Mouse (Mus musculus): ENCODE data around the gene Bend5. TPM values are rescaled to one million over a fixed set of nuclear protein-coding genes. Genes with fewer than 3 reads are reported as not detected.

Bend5 gene
- total and polyA plus RNA-seq, 3 experiments = 15.6 to 21.8 (median 19.3) TPM

DNA sequence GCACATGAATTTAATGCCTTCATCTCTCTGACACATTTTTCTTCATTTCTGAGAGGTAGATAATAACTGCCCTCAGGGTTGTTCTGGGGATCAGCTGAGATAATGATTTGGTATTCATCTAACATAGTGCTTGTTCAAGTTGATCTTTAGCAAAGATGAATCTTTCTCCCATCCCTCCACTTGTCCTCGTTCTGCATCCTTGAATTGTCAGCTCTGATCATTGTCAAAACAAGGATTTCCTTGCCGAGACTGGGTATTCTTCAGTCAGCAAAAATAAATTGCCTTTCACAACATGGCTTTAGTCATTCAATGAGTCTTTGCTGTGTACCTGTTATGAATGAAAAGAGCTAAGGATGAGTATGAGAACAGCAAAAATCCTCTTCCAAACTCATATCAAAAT is 47.0 kb upstream of the Bend5 start:
- Histone ChIP-seq H3K4me1 (ENCODE audit: control insufficient read depth in 1 of 2, insufficient read depth in 2 of 2) (peaks cover 0 to 8% of the 10 kb centered on the region in 2 experiments; a peak in 3 of 4 replicates), H3K4me3 (replicated peaks in 1 of 3; ENCODE audit: low read depth in 2 of 3, low read length in 2 of 3, poor library complexity in 1 of 3) (no peak overlapping the region), H3K36me3 (replicated peaks in 1 of 2; ENCODE audit: control insufficient read depth in 1 of 2, insufficient read depth in 1 of 2, low read length in 1 of 2) (no peaks in the 10 kb centered on the region), H3K27me3 (replicated peaks) (no peaks in the 10 kb centered on the region), H3K4me2 (ENCODE audit: insufficient read depth, low read depth, poor library complexity, severe bottlenecking) (no peak overlapping the region), H3K9ac (ENCODE audit: insufficient read depth, low read depth) (no peak overlapping the region), H3K27ac (ENCODE audit: insufficient read depth, low read depth) (no peak overlapping the region), H3K9me3 (replicated peaks; ENCODE audit: low read length) (no peaks in the 10 kb centered on the region), H3K79me2 (replicated peaks; ENCODE audit: control insufficient read depth, extremely low read depth, insufficient read depth, poor library complexity, severe bottlenecking) (no peaks in the 10 kb centered on the region)
- dilution Hi-C loops (cut with MboI; ENCODE audit: extremely low pct_ligation_motif_present, extremely low pct_unique_long_range_greater_than_20kb, low sequenced_read_pairs) = no loop called here
- no peak for DNase-seq (ENCODE audit: extremely low read depth)
- in situ Hi-C loops (cut with MboI; ENCODE audit: low pct_ligation_motif_present, low pct_unique_long_range_greater_than_20kb, low sequenced_read_pairs) = no loop called here
- TF ChIP-seq ZNF384 (IDR thresholded peaks at IDR 0.05; ENCODE audit: low read depth, low read length) (no peak), ELF1 (IDR thresholded peaks at IDR 0.05; ENCODE audit: low read depth, low read length) (no peak), GABPA (IDR thresholded peaks at IDR 0.05; ENCODE audit: insufficient replicate concordance, low read depth, low read length) (no peak), CHD1 (IDR thresholded peaks at IDR 0.05; ENCODE audit: low read depth, low read length) (no peak), NELFE (IDR thresholded peaks at IDR 0.05; ENCODE audit: low read depth, low read length) (no peak), USF2 (conservative IDR thresholded peaks at IDR 0.05; ENCODE audit: low read depth, low read length) (no peak), ZMIZ1 (IDR thresholded peaks at IDR 0.05; ENCODE audit: low read depth, low read length) (no peak), ETS1 (conservative IDR thresholded peaks at IDR 0.05; ENCODE audit: low read depth, low read length) (no peak), POLR2AphosphoS2 (IDR thresholded peaks at IDR 0.05; ENCODE audit: low read depth, low read length) (no peak), E2F4 (IDR thresholded peaks at IDR 0.05; ENCODE audit: insufficient replicate concordance, low read depth, low read length) (no peak), MXI1 (IDR thresholded peaks at IDR 0.05; ENCODE audit: low read depth, low read length) (no peak), TCF12 (IDR thresholded peaks at IDR 0.05; ENCODE audit: low read depth, low read length) (no peak), CHD2 (IDR thresholded peaks at IDR 0.05; ENCODE audit: low read length) (no peak)

DNA sequence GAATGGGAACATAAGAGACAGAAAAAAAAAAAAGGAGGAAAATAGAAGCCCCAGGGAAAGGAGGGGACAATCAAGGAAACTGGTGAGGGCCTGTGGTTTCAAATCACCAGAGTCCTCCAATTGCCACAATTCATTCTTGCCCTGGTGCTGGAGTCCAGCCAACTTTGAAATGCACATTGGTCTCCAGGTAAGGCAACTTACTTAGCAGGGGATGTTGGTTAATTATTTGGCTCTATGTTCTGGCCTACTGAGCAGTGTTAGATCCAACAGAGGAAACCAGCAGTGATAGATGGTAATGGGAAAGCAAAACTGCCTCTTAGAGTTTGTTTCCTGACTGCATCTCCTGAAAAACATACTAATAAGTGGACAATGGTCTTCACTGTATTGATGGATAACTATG is 37.6 kb upstream of the Bend5 start:
- in situ Hi-C loops (cut with MboI; ENCODE audit: low pct_ligation_motif_present, low pct_unique_long_range_greater_than_20kb, low sequenced_read_pairs) = no loop called here
- dilution Hi-C loops (cut with MboI; ENCODE audit: extremely low pct_ligation_motif_present, extremely low pct_unique_long_range_greater_than_20kb, low sequenced_read_pairs) = no loop called here
- no peaks in the 10 kb centered on the region for H3K4me1 ChIP-seq (ENCODE audit: control insufficient read depth in 1 of 2, insufficient read depth in 2 of 2)
- no peaks in the 10 kb centered on the region for H3K27me3 ChIP-seq (replicated peaks)
- no peaks in the 10 kb centered on the region for H3K36me3 ChIP-seq (replicated peaks in 1 of 2; ENCODE audit: control insufficient read depth in 1 of 2, insufficient read depth in 1 of 2, low read length in 1 of 2)
- no peaks in the 10 kb centered on the region for H3K79me2 ChIP-seq (replicated peaks; ENCODE audit: control insufficient read depth, extremely low read depth, insufficient read depth, poor library complexity, severe bottlenecking)
- no peak overlapping the region for H3K9ac ChIP-seq (ENCODE audit: insufficient read depth, low read depth)
- no peak for DNase-seq (ENCODE audit: extremely low read depth)
- H3K9me3 ChIP-seq (replicated peaks; ENCODE audit: low read length) = no peaks in the 10 kb centered on the region
- no peak overlapping the region for H3K27ac ChIP-seq (ENCODE audit: insufficient read depth, low read depth)
- TF ChIP-seq EP300 (IDR thresholded peaks at IDR 0.05; ENCODE audit: low read length) = no peak
- H3K4me3 ChIP-seq (replicated peaks in 1 of 3; ENCODE audit: low read depth in 2 of 3, low read length in 2 of 3, poor library complexity in 1 of 3) = no peak overlapping the region
- H3K4me2 ChIP-seq (ENCODE audit: insufficient read depth, low read depth, poor library complexity, severe bottlenecking) = no peak overlapping the region

DNA sequence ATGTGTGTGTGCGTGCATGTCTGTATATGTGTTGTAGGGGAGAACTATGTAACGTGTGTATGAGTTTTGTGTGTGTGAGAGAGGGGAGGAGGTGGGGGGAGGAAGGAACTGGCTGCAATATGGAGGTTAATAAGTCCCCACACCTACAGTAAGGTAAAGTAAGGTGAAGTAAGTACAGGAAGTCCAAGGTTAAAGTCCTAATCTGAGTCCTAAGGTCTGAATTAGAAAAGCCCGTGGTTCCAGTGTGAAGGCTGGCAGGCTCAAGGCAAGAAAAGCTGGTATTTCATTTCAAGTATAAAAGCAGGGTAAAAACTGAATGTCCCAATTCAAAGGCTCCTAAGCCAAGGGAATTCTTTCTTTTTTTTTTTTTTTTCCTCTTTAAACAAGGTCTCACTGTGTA is 36.7 kb upstream of the Bend5 start:
- H3K36me3 ChIP-seq (replicated peaks in 1 of 2; ENCODE audit: control insufficient read depth in 1 of 2, insufficient read depth in 1 of 2, low read length in 1 of 2) = no peaks in the 10 kb centered on the region

More for the DNA sequence above, 36.7 kb upstream of the Bend5 start:
- Histone ChIP-seq H3K9me3 (replicated peaks; ENCODE audit: low read length) (no peaks in the 10 kb centered on the region), H3K79me2 (replicated peaks; ENCODE audit: control insufficient read depth, extremely low read depth, insufficient read depth, poor library complexity, severe bottlenecking) (no peaks in the 10 kb centered on the region), H3K4me1 (ENCODE audit: control insufficient read depth in 1 of 2, insufficient read depth in 2 of 2) (no peaks in the 10 kb centered on the region), H3K9ac (ENCODE audit: insufficient read depth, low read depth) (no peak overlapping the region), H3K27ac (ENCODE audit: insufficient read depth, low read depth) (no peak overlapping the region), H3K27me3 (replicated peaks) (no peaks in the 10 kb centered on the region), H3K4me2 (ENCODE audit: insufficient read depth, low read depth, poor library complexity, severe bottlenecking) (no peak overlapping the region), H3K4me3 (replicated peaks in 1 of 3; ENCODE audit: low read depth in 2 of 3, low read length in 2 of 3, poor library complexity in 1 of 3) (no peak overlapping the region)
- in situ Hi-C loops (cut with MboI; ENCODE audit: low pct_ligation_motif_present, low pct_unique_long_range_greater_than_20kb, low sequenced_read_pairs) (no loop called here), dilution Hi-C loops (cut with MboI; ENCODE audit: extremely low pct_ligation_motif_present, extremely low pct_unique_long_range_greater_than_20kb, low sequenced_read_pairs) (no loop called here)
- TF ChIP-seq ZNF384 (IDR thresholded peaks at IDR 0.05; ENCODE audit: low read depth, low read length) = no peak
- TF ChIP-seq MYC (IDR thresholded peaks at IDR 0.05; ENCODE audit: low read depth, low read length) = no peak
- no peak for TF ChIP-seq MXI1 (IDR thresholded peaks at IDR 0.05; ENCODE audit: low read depth, low read length)
- no peak for TF ChIP-seq ETS1 (conservative IDR thresholded peaks at IDR 0.05; ENCODE audit: low read depth, low read length)
- no peak for TF ChIP-seq TBP (conservative IDR thresholded peaks at IDR 0.05; ENCODE audit: low read depth, low read length)
- TF ChIP-seq ZC3H11A (IDR thresholded peaks at IDR 0.05; ENCODE audit: low read depth, low read length) = no peak
- no peak for TF ChIP-seq MAZ (IDR thresholded peaks at IDR 0.05; ENCODE audit: low read depth, low read length)
- no peak for TF ChIP-seq MEF2A (IDR thresholded peaks at IDR 0.05; ENCODE audit: borderline replicate concordance, low read depth, low read length)
- TF ChIP-seq USF2 (conservative IDR thresholded peaks at IDR 0.05; ENCODE audit: low read depth, low read length) = no peak
- TF ChIP-seq HCFC1 (IDR thresholded peaks at IDR 0.05; ENCODE audit: low read depth, low read length) = no peak
- TF ChIP-seq PAX5 (IDR thresholded peaks at IDR 0.05; ENCODE audit: low read length) = no peak
- TF ChIP-seq POLR2A (IDR thresholded peaks at IDR 0.05; ENCODE audit: low read depth, low read length) = no peak
- no peak for TF ChIP-seq MAFK (IDR thresholded peaks at IDR 0.05; ENCODE audit: insufficient replicate concordance, low read length)
- no peak for TF ChIP-seq BHLHE40 (IDR thresholded peaks at IDR 0.05; ENCODE audit: low read depth, low read length)
- TF ChIP-seq JUN (IDR thresholded peaks at IDR 0.05; ENCODE audit: insufficient read depth, low read depth, low read length) = no peak
- TF ChIP-seq MAX (IDR thresholded peaks at IDR 0.05; ENCODE audit: low read length) = no peak
- no peak for TF ChIP-seq JUND (conservative IDR thresholded peaks at IDR 0.05; ENCODE audit: low read depth, low read length)
- DNase-seq (ENCODE audit: extremely low read depth) = no peak

Data from CH12.LX (cell line).